Mouse (Mus musculus) megakaryocyte-erythroid progenitor cell, adult 5-6 weeks (primary cell): ENCODE measurements around the gene Timp4. TPM values are rescaled to one million over a fixed set of nuclear protein-coding genes. Genes with fewer than 3 reads are reported as not detected.
"Not testable (repeated sequence)": the region's sequence is repeated elsewhere in the genome, so short reads cannot be mapped to it uniquely, and the experiment has no call there.

ENCODE experiments used
- ATAC-seq: replicated peaks from 2 replicates; pipeline ENCODE4 v1.8.0; 2016; ENCODE audit warnings: mild to moderate bottlenecking, inconsistent platforms; ENCODE audit not compliant: severe bottlenecking, poor library complexity, low FRiP score, low TSS enrichment
- total RNA-seq, 2 experiments: library from RNA; stranded (forward) in 1 of 2; stranded (reverse) in 1 of 2; fragments of 200-1000, 215-1000 nt in 1 of 2; fragments of >200 nt in 1 of 2; fragmentation: Nextera tagmentation in 1 of 2; gene quantifications; 2 replicates each; pipeline ENCODE4 v1.2.3; 2014 to 2017

Gene Timp4
- total RNA-seq, 2 experiments from 2014 or later: not detected

GRCm38 (mm10) chr6:115266791-115267190 is 14.8 kb upstream of the Timp4 start:
- ATAC-seq: no peak

- ATAC-seq: no peak
These were observed 8.5 kb upstream of the Timp4 start for GRCm38 (mm10) chr6:115260507-115260906.

- ATAC-seq: no peak
These were observed 3.2 kb upstream of the Timp4 start for GRCm38 (mm10) chr6:115255171-115255570.

GRCm38 (mm10) chr6:115251531-115251985 is 447 bp downstream of the Timp4 start:
- ATAC-seq: 0 out of 2 replicates have a peak, but pooled peaks have one; percentile 18

GRCm38 (mm10) chr6:115245500-115246058 is 6.4 kb downstream of the Timp4 start:
- no peak for ATAC-seq

- ATAC-seq: no peak
These were observed 7.8 kb downstream of the Timp4 start for GRCm38 (mm10) chr6:115244222-115244621.

- ATAC-seq: no peak
These were observed 10.1 kb downstream of the Timp4 start for GRCm38 (mm10) chr6:115241939-115242338.

GRCm38 (mm10) chr6:115241131-115241699 is 10.8 kb downstream of the Timp4 start:
- no peak for ATAC-seq

GRCm38 (mm10) chr6:115240431-115240830 is 11.6 kb downstream of the Timp4 start:
- not testable (repeated sequence) for ATAC-seq

- ATAC-seq: no peak
These were observed 12.7 kb downstream of the Timp4 start for GRCm38 (mm10) chr6:115239335-115239734.

- ATAC-seq: no peak
These were observed 13.7 kb downstream of the Timp4 start for GRCm38 (mm10) chr6:115238031-115239027.

- no peak for ATAC-seq
These were observed 19.4 kb downstream of the Timp4 start for GRCm38 (mm10) chr6:115232562-115232961.

- ATAC-seq: no peak
These were observed 20.2 kb downstream of the Timp4 start for GRCm38 (mm10) chr6:115231836-115232235.

GRCm38 (mm10) chr6:115230557-115230956 is 21.4 kb downstream of the Timp4 start:
- ATAC-seq: no peak

- ATAC-seq: peak; percentile 89
These were observed 24.5 kb downstream of the Timp4 start for GRCm38 (mm10) chr6:115227529-115227928.

GRCm38 (mm10) chr6:115227043-115227442 is 25.0 kb downstream of the Timp4 start, which contains the start of gene Gm17482:
Gene Gm17482, plus strand, starts transcription at chr6:115227343.
- ATAC-seq: no peak

- ATAC-seq: no peak
These were observed 26.5 kb downstream of the Timp4 start for GRCm38 (mm10) chr6:115225519-115225918.

- no peak for ATAC-seq
These were observed 30.8 kb downstream of the Timp4 start for GRCm38 (mm10) chr6:115221215-115221641.

- ATAC-seq: no peak
These were observed 38.9 kb downstream of the Timp4 start for GRCm38 (mm10) chr6:115213129-115213528.
